Mouse (Mus musculus) testis, postnatal 14 days (tissue): ENCODE results near the gene Cbfa2t2.

Source experiments
- DNase-seq: peaks from one replicate; pipeline ENCODE4 v3.0.0; 2021; ENCODE audit warnings: low spot score

Cbfa2t2 gene

DNA sequence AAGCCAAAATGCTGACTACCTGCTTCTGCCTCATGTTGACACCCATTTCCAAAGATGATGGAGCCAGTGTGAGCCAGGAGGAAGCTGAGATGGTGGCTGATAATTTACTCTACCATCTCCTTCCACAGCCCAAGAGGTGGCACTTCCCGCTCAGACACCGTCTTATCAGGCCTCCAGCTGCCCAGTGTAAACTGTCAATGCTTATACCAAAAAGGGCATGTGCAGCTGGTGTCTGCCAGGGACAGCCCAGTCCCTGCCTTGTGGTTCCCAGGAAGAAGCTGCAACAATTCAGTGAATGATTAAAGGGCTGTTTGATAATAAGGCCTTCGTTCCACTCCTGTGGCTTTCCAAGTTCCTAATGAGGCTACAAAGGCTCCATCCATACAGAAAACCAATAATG lies 102.4 kb downstream of the Cbfa2t2 start:
- no peak for DNase-seq

DNA sequence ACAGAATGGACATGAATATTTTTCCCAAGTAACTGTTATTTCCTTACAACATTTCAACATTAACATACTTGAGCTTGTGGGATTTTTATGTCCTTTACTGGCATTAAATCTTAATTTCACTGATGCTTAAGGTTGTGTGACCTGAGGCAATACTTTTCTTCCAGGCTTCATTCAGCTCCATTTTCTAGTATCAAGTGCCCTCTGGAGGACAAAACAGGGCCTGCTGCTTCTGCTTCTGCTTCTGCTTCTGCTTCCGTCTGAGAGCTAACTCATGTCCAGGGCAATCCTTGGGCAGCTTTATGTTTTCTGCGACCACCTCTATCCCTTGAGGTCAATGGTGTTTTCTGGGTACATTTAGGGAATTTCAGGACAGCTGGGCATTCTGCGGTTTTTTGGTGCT lies 103.4 kb downstream of the Cbfa2t2 start:
- no peak for DNase-seq

DNA sequence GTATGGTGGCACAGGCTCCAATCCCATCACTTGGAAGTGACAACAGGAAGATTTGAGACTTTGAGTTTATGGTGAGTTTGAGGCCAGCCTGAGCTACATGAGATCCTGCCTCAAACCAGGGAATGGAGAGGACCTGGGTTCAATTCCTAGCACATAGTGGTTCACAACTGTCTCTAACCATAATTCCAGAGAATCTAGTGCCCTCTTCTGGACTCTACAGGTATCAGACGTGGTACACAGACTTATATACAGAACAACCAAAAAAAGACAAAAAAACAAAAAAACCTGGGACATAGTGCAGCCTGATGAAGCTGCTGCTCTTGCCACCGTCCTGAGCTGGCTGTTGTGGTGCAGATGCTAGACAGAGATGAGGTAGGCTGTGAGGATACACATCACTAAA lies 105.3 kb downstream of the Cbfa2t2 start:
- DNase-seq: no peak

DNA sequence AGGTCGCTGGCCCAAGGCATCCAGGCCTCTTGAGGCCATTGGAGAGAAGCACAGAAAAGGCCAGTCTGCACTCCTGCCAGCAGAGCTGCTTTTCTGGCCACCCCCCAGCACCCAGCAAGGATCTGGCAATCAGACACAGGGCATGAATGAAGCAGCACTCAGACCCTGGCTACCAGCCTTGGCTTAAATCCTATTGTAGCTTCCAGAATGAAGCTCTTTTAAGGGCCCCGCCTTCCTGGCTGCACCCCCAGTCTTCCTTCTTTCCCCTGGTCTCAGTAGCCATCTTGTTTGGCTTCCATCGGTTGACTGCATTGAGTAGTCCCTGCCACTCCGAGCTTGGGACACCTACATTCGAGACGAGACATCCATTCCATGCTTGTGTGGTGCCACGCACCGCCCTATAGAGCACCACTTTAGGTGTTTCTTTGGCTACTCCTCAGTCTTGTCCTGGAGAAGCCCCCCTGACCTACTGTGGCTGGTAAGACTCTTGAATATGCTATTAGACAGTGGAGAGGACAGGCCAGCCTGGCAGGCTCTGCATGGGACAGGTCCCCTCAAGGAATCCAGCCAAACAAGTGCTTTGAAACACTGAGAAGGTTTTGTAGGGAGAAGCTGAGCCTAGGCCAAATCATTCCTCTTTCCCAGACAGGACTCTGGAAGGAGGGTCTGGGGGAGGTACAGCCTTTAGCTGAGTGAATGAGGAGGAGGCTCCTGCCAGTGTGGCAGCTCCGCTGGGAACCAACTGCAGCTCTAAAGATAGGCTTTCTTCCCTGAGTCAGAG lies 107.5 kb downstream of the Cbfa2t2 start:
- peak; percentile 82 for DNase-seq

DNA sequence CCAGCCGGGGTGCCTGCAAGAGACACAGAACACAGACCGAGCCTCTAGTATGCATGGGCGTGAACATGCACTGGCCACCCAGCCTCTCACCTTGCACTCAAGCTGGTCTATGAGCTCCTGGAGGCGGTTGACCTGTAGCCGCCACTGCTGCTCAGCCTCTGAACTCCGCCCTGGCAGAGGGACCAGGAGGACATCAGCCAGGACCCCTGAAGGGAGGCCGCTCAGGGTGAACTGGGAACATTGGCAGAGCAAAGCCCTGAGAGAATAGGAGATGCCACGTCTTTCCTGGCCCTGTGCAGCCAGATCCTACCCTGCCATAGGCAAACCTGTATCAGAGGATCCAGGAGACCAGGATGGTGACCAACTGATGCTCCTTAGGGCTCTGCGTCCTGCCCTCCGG lies 110.4 kb downstream of the Cbfa2t2 start, which contains the start of gene 1700003F12Rik:
TSS of gene 1700003F12Rik (plus strand) at position 375 of the 400 bp plus-strand sequence.
- no peak for DNase-seq

DNA sequence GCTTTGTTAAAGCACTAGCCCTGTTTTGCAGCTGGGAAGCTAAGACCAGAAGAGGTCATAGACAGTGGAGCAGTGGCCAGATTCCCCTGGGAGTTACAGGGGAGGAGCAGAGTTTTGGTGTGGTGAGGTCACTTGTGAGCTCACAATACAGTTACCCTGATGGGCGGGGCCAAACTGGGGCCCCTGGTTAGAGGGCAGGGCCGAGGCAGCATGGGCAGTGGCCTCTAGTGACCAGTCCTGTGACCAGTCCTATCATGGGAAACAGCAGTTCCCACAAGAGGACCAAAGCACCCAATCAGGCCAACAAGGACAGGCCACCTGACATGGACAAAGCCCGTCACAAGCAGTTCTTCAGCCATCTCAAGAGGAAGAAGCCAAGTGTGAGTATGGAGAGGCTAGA lies 112.4 kb downstream of the Cbfa2t2 start:
- DNase-seq: peak; percentile 77

DNA sequence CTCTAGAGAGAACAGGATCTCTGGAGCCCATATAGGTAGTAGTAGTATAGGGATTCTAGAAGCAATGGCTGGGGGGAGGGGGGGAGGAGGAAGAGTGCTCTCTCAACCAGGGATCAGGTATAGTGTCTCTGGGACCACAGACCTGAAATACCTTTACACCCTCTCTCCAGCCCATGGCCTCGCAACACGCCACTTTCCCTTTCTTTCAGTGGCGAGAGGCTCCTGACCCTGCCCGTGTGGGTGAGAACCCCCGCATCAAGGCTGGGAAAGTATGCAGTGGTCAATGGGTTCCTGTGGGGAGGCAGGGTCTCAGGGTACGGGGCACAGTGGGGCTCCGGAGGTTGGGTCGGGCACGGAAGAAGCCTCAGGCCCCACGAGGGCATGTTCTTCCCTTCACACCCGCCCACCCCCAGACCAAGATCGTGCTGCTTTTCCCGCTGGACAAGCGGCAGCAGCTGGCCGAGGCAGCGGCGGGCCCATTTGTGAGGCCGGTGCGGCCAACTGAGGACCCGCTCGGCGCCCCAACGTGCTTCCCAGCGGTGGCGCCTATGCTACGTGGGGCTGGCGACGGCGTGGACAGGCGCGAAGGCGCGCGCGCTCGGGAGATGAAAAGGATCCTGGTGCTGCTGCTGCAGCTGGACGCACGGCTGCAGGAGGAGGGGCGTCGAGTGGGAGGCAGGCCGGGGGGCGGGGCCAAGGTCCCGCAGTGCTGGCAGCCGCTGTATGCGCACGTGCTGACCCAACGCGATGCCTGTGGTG lies 113.0 kb downstream of the Cbfa2t2 start:
- peak; percentile 86 for DNase-seq

DNA sequence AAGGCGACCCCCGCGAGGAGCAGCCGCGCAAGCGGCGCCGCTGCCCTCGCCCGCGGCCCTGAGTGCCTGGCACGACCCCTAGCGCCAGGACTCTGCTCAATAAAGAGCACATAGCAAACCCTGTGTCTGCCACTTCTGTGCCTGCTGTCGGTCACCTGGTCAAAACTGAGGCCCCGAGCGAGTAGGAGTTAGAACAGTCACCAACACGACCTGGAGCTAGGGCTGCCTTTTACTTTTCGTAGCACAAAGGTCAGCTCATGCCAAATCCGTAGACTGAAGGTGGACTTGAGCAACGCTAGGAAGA lies 113.6 kb downstream of the Cbfa2t2 start:
- no peak for DNase-seq

DNA sequence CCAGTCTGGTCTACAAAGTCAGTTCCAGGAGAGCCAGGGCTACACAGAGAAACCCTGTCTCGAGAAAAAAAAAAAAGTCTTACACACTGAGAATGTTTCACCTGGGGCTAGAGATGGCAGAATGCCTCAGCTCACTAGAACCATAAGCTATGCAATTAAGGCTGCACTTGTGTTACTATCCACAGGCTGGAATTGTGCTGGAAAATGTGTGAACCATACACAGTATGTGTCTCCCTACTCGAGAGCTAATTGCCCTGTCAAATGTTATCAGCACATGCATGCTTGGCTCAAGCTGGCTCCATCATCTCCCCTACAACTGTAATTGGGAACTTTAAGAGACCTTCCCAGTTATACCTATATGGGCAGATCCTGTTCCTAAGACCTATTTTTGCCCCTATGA lies 114.7 kb downstream of the Cbfa2t2 start:
- DNase-seq: no peak

DNA sequence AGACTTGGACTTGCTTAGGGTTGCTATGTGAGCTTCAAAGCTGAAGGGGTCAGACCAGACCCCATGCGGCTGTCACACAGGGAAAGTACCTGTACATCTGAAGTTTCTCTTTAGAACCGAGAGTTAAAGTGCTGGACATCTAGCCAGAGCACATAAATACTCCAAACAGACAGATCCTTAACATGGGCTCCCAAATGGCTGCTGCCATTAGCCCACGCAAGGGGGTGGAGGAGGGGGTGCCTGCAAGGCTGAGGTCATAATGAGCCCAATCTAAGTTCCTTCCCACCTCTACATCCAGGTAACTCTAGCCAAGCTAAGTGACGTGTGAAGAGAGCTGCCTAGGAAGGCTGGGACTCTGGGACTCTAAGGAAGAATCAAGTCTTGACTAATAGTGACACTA lies 115.2 kb downstream of the Cbfa2t2 start, which contains the start of gene Actl10:
TSS of gene Actl10 (plus strand) at position 301 of the 400 bp plus-strand sequence.
- DNase-seq: no peak

DNA sequence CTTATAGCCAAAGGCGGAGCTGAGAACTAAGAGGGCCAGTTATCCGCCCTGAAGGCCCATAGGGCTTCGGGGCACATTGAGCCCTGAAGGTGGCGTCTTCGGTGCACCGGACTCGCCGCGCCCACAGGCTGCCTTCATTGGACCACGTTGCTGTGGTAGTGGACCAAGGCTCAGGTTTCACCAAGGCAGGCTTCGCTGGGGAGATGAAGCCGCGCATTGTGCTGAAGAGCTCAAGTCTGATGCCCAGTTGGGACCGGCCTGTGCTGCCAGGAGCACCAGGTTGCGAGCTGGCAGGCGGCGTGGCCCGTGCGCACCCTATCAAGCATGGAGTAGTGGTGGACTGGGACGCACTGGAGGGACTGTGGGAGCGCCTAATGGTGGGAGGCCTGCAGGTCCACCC lies 115.6 kb downstream of the Cbfa2t2 start:
- no peak for DNase-seq

DNA sequence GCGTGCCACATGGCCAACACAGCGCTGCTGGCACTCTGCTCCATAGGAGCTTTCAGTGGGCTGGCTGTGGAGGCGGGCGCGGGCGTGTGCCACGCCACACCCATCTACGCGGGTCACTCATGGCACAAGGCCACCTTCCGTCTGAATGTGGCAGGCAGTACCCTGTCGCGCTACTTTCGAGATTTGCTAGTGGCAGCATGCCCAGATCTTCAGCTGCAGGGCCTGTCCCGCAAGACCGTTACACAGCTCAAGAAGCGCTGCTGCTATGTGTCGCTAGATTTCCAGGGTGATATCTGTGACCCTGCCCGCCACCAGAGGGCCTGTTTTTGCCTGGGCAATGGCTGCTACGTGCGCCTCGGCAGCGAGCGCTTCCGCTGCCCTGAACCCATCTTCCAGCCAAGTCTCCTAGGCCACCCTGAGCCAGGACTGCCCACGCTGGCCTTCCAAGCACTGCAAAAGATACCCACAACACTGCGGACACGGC lies 116.2 kb downstream of the Cbfa2t2 start:
- peak; percentile 76 for DNase-seq

DNA sequence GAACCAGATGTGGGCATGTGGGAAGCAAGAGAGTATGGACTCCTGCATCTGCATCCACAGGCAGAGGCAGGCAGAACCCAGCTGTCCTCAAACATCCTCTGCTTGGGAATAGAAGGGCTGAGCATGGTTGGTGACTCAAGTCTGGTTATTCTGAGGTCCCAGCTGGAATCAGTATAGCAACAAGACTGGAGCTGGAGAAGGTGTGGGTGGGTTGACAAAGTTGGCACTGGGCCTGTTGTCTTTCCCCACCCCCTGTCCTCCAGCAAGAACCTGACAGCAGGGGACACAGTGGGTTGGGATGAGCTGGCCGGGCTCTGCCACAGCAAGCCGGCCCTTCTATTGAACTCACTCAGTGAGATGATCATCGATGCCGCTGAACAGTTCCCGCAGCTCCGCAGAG lies 119.0 kb downstream of the Cbfa2t2 start:
- no peak for DNase-seq

DNA sequence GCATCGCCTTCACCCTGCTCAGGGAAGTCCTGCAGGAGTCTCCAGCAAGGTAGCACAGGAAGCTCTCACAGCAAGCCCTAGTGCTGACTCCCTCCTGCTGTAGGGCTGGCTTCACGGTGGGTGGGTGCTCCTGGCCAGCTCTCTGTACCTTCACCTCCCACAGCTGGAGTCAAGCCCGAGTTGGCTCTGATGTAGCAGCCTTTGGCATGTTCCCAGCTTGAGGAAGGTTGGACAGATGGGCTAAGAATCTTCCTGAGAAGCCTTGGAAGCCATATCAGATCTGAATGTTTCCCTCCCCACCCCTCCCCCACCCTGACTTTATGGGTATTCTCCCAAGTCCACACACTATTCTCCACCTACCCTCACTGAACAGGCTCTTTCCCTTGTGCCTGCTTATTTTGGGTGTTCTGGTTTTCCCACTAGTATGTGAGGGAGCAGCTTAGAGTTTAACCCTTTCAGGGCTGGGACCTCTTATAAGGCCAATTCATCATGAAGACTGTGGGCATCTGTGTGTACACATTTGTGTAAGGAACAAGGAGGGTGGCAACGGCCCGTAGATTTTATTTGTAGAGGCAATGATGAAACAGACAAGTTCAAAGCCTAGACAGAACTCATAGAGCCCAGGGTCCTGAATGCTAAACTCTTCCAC lies 121.0 kb downstream of the Cbfa2t2 start:
- peak; percentile 69 for DNase-seq

DNA sequence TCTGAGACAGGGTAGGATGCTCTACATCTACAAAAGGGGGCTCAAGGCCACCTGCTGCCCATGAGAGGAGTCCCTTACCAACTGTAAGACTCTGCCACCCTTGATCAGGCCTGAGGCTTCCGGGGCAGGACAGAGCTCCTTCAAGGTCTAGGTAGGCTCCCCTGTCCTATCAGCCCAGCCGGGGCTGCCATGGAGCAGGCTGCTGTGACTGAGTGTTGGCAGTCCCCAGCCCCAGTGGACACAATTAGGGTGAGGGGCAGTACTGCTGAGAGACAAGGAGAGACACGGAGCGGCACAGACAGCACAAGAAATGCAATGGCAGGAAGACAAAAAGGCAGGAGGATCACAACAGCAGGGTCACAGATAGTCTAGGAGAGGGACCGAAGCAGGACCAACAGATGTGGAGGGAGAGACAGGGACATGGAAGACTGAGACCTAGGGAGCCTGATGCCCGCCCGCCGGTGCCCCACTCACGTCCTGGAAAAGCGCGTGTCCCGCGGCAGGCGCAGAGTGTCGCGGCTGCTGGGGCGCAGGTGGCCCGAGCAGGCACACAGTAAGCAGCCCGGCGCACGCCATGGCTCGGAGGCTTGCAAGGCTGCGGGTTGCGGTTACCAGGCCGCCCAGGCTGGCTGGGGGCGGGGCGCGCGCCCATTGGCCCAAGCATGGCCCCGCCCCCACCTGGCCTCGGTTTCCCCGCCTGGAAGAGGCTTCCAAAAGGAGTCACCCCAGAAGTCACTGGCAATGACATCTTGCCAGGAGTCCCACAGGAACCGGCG lies 122.2 kb downstream of the Cbfa2t2 start, which contains the start of gene Necab3:
TSS of gene Necab3 (minus strand) at position 627 of the 776 bp plus-strand sequence.
- no peak for DNase-seq

DNA sequence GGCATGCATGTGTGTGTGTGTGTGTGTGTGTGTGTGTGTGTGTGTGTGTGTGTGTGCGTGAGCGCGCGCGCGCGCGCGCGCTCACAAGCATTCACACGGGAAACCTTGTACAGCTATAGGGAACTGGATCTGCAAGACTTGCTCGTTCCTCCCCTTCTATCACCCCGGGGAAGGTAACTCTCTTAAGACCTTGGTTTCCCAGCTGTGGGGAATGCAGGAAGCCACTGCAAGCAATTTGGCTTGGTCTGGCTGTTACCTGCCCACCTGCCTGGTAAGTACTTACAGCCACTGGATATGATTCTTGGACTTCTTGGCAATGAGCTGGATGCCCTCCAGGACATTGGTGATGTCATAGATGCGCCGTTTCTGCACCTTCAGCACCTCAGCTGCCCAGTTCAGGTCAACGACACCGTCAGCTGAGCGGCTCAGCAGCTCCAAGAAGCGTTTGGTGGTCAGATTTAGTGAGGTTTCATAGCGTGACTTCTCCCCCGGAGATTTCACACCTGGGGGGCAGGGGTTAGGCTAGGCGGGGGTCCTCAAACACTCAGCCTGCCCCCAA lies 127.4 kb downstream of the Cbfa2t2 start:
- DNase-seq: no peak

DNA sequence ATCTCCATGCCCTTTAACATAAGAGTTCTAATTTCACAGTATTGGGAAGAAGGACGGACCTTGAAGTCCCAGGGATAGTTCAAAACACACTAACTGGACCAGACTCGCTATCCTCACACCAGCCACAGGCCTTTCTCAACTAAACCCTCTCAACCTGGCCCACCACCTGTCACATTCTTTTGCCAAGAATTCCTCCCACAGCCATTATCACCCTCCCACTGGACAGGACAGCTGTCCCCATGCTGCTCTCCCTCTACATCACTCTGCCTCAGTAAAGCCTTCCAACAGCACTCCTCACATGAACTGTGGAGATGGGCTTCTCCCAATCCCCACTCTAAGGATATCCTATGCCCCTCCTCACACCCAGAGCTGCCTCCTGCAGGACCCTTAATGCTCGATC lies 129.3 kb downstream of the Cbfa2t2 start:
- DNase-seq: no peak

DNA sequence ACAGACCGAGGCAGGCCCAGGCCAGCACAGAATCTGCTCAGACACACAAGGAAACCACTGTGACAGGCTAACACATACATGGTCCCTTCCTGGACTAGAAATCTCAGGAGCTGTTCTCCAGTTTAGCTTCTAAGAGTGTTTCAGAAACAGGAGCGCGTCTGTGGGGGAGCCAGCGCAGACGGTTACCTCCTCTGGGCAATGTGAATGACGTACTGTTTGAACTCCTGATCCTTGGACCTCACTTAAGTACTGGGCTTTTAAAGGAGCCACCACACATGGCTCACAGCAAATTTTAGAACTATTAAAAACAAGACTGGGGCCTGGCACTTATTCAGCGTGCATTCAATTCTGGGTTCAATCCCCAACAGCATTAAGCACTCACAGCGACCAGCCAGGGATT lies 130.4 kb downstream of the Cbfa2t2 start:
- no peak for DNase-seq

DNA sequence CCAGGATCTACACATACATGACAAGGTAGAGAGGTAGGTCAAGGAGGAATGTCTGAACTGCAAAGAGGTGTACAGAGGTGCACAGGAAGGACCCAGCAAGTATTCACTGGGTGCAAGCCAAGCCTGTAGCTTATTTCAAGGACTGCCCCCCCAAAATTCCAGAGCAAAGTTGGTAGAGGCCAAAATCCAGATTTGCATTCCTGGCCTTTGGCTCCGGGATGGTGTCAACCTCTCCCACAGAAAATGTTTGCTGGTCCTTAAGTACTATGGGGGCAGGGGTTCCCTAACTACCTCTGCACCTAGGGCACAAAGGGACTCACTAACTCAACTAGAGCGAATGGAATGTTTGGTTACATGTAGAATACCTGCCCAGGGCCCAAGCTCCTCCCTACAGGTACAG lies 131.5 kb downstream of the Cbfa2t2 start:
- no peak for DNase-seq

DNA sequence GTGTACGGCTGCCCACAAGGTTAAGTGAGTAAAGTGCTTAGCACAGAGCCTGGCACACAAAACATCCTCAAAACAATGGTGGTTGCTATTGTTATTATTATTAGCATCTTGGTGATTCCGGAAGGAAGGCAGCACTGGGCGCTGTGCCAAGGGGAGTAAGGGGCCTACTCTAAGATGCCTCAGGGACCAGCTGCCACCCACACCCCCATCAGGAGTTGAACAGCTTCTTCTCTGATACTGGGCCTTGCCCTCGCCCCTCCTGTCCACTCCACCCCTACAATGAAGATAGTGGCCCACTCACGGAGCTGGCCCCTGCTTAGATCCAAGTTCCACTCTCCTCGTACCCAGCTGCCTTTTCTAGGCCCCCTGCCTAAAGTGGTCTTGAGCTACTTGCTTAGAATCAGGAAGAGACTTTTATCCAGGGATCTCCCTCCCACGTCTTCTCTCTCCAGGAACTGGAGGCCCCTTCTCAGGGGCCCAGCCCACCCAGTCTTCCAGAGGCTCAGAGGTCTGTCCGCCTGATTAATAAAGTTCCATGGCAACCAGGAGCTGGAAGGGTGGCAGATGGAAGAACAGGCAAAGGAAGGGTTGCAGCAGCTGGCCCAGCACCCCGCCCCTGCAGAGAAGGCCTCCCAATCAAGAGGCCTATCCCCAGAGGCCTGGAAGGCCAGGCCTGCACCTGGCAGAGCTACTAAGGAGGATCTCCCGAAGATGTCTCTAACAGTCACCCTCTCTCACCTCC lies 132.2 kb downstream of the Cbfa2t2 start:
- DNase-seq: peak; percentile 42
